Mouse (Mus musculus) hindbrain, embryonic 12.5 days (tissue): Measurements from ENCODE around the gene Prss21. TPM values are rescaled to one million over a fixed set of nuclear protein-coding genes. Genes with fewer than 3 reads are reported as not detected.
"Not testable (repeated sequence)": the region's sequence is repeated elsewhere in the genome, so short reads cannot be mapped to it uniquely, and the experiment has no call there.

Source experiments
- ATAC-seq: fragments of 200-750 bp; cut with Nextera tagmentation; 2 replicates; pipeline ENCODE4 v1.8.0; 2017; ENCODE audit warnings: moderate TSS enrichment; ENCODE audit not compliant: low FRiP score
- H3K27ac ChIP-seq: fragments of 300-500 bp; sonication (generic); 2 replicates; pipeline ENCODE4 v1.5.1; 2016; ENCODE audit warnings: mild to moderate bottlenecking
- H3K27me3 ChIP-seq: fragments of 300-500 bp; sonication (generic); 2 replicates; pipeline ENCODE4 v1.6.1; 2016; ENCODE audit warnings: mild to moderate bottlenecking
- H3K36me3 ChIP-seq: fragments of 300-500 bp; sonication (generic); 2 replicates; pipeline ENCODE4 v1.6.1; 2016; ENCODE audit warnings: mild to moderate bottlenecking
- H3K4me1 ChIP-seq: fragments of 300-500 bp; sonication (generic); 2 replicates; pipeline ENCODE4 v1.6.1; 2016
- H3K4me2 ChIP-seq: fragments of 300-500 bp; sonication (generic); replicated peaks from 2 replicates; pipeline ENCODE4 v1.6.1; 2016; ENCODE audit warnings: mild to moderate bottlenecking
- H3K4me3 ChIP-seq: fragments of 300-500 bp; sonication (generic); 2 replicates; pipeline ENCODE4 v1.5.1; 2016; ENCODE audit warnings: mild to moderate bottlenecking
- H3K9ac ChIP-seq: fragments of 300-500 bp; sonication (generic); 2 replicates; pipeline ENCODE4 v1.6.1; 2016; ENCODE audit warnings: mild to moderate bottlenecking, moderate library complexity
- H3K9me3 ChIP-seq: fragments of 300-500 bp; sonication (generic); replicated peaks from 2 replicates; pipeline ENCODE4 v1.6.1; 2016; ENCODE audit warnings: mild to moderate bottlenecking
- WGBS: fragments of 180-500 bp; shearing (Covaris S2); methylation state at CpG from one replicate; pipeline ENCODE4 v1.1.7; 2016; 5-methylcytosine and 5-hydroxymethylcytosine counted together
- microRNA-seq: library from miRNA; unstranded; fragments of <30 nt; microRNA quantifications from one replicate; pipeline ENCODE4, GENCODE M21; 2017
- polyA plus RNA-seq: library from polyadenylated mRNA; unstranded; fragments of >200 nt; fragmentation: Nextera tagmentation; extraction: Ambion mirVana; gene quantifications from 2 replicates; pipeline ENCODE4 v1.2.1, GENCODE M21; 2016

The Prss21 gene
- polyA plus RNA-seq, 1 experiment from 2014 or later, result not detected

DNA sequence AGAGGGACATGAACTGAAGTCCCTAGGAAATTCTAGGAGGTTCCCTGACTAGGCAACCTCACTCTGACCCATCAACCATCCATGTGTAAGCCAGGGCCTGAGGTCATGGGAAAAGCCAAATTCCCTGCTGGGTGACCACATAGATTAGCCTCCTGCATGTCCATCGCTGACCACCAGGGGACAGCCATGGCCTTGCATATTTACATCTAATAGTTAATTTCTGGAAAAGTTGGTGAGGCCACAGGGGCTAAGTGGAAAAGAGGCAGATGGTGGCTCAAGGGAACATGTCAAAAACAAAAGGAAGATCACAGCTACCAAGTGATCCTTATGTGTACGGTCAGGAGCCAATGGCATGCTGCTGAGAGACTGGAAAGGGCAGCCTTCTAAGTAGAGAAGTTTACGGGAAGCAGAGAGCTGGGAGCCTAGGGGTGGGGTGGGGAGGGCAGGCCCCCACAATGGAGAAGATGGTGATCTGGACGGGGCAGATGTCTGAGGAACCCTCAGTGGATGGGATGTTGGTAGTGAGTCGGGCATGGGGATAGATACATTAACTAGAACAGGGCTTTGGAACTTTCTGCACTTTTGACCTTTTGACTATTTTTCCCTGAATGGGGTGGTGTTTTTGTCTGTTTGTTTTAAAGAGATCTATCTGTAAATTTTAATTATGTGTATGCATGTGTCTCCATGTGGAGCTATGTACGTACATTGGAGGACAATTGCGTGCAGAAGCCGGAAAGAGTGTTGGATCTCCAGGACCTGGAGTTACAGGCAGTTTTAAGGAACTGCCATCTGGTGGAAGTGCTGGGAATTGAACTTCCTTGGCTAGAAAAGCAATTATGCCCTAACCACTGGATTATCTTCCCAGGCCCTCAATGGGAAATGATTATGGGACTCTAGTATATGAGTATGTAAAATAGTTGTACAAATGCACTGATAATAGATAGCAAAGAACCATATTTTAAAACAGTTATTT is 6.3 kb downstream of the Prss21 start:
- H3K36me3 ChIP-seq, result no peaks in the 10 kb centered on the region
- no peaks in the 10 kb centered on the region for H3K27me3 ChIP-seq
- 47% methylated on average over 8 of the region's 8 CpGs for WGBS
- no peaks in the 10 kb centered on the region for H3K4me1 ChIP-seq
- H3K9ac ChIP-seq, result no peak overlapping the region
- ATAC-seq, result no peak
- no peak overlapping the region for H3K4me3 ChIP-seq
- no peak overlapping the region for H3K4me2 ChIP-seq
- H3K27ac ChIP-seq, result no peak overlapping the region
- no peaks in the 10 kb centered on the region for H3K9me3 ChIP-seq

DNA sequence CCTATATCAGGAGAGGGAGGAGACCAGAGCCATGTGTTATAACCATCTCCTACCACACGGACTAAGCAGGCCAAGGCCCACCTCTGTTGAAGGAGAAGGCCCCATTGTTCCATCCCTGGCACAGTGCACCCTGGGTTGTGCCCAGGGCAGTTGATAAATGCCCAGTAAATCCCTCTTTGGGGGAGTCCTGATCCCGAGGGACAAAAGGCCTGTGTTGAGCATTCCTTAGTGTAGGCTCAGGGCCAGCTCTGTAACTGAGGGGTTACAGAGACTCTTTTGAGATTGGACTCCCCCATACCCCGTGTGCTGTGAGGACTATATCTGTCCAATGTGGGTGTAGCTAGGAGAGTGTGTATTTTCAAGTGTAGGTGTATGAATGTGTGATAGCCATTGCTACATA is 8.9 kb downstream of the Prss21 start:
- Histone ChIP-seq H3K9me3 (no peaks in the 10 kb centered on the region), H3K27ac (no peak overlapping the region), H3K4me1 (no peaks in the 10 kb centered on the region), H3K4me2 (no peak overlapping the region), H3K9ac (no peak overlapping the region), H3K36me3 (no peaks in the 10 kb centered on the region), H3K4me3 (no peak overlapping the region), H3K27me3 (no peaks in the 10 kb centered on the region)
- ATAC-seq, result no peak
- WGBS, result 69% methylated on average over 3 of the region's 3 CpGs

DNA sequence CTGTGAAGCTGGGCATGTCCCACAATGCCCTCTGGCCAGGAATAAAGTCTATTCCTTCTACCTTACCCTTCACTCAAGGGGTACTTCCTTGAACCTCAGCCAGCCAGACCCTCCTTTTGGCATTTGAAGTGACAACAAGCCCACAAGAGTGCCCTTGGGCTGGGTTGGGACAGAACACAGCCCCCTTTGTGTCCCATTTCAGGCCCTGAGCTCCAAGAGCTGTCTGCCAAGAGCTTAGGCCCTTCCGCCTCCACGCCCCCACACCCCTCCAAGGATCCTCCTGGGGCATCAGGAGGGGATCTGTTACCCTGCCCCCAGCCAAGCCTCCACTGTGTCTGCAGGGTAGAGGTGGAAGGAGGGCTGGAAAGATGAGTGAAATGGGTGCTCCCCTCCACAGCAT is 9.3 kb downstream of the Prss21 start:
- Histone ChIP-seq H3K36me3 (no peaks in the 10 kb centered on the region), H3K27ac (no peak overlapping the region), H3K4me2 (no peak overlapping the region), H3K4me3 (no peak overlapping the region), H3K27me3 (no peaks in the 10 kb centered on the region), H3K9ac (no peak overlapping the region), H3K4me1 (no peaks in the 10 kb centered on the region), H3K9me3 (no peaks in the 10 kb centered on the region)
- WGBS, result 85% methylated on average over 2 of the region's 2 CpGs
- no peak for ATAC-seq

DNA sequence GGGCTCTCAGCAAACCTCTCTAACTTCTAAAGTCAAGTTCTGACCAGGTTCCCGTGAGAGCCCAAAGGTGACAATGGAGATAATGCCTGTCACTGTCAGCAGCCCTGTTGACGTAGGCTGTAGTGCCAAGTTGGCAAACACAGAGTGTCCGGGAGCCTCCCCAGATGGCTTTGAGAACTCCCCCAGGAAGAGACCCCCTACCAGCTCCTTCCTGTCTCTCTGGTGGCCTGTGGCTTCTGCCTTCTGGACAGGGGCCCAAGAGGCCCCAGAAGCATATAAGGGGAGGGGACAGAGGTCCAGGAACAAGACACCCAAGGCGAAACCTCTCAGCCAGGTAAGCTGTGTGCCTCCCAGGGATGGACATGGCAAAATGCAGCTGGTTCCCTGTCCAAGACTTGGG is 12.7 kb downstream of the Prss21 start, which contains the start of the genes Dcpp1 and Dcpp2:
TSS of gene Dcpp1 (plus strand) at position 301 of the 400 bp plus-strand sequence.
TSS of gene Dcpp2 (plus strand) at position 305 of the 400 bp plus-strand sequence.
- not testable (repeated sequence) for H3K36me3 ChIP-seq, ATAC-seq, H3K9me3 ChIP-seq, H3K4me3 ChIP-seq, H3K9ac ChIP-seq, H3K4me2 ChIP-seq, H3K27me3 ChIP-seq, H3K4me1 ChIP-seq, H3K27ac ChIP-seq
- 82% methylated on average over 4 of the region's 4 CpGs for WGBS

DNA sequence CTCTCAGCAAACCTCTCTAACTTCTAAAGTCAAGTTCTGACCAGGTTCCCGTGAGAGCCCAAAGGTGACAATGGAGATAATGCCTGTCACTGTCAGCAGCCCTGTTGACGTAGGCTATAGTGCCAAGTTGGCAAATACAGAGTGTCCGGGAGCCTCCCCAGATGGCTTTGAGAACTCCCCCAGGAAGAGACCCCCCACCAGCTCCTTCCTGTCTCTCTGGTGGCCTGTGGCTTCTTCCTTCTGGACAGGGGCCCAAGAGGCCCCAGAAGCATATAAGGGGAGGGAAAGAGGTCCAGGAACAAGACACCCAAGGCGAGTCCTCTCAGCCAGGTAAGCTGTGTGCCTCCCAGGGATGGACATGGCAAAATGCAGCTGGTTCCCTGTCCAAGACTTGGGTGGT is 49.3 kb downstream of the Prss21 start, which contains the start of gene Dcpp3:
TSS of gene Dcpp3 (plus strand) at position 301 of the 400 bp plus-strand sequence.
- H3K27ac ChIP-seq, H3K36me3 ChIP-seq, H3K27me3 ChIP-seq, H3K4me3 ChIP-seq, H3K4me2 ChIP-seq, H3K9ac ChIP-seq, H3K9me3 ChIP-seq, H3K4me1 ChIP-seq, ATAC-seq: not testable (repeated sequence)
- WGBS, result 75% methylated on average over 4 of the region's 4 CpGs

Small RNAs within 50 kb of the gene (microRNA-seq; reads per million reads assigned to microRNA genes)
- 0.81 reads per million for gene Mir5125

Other genes with a start within 250 kb of the Prss21 start
- gene Mmp25, start 222.8 kb upstream of the Prss21 start, polyA plus RNA-seq, result 1.9 and 2.3 TPM in 2 replicates
- 0.50 and 0.57 TPM in 2 replicates for gene Bicdl2, start 207.6 kb upstream of the Prss21 start, polyA plus RNA-seq
- 65.5 and 69.0 TPM in 2 replicates for gene Hcfc1r1, start 194.5 kb upstream of the Prss21 start, polyA plus RNA-seq
- 43.8 and 47.5 TPM in 2 replicates for gene Thoc6, start 194.2 kb upstream of the Prss21 start, polyA plus RNA-seq
- 2.8 and 4.2 TPM in 2 replicates for gene Tnfrsf12a, start 190.6 kb upstream of the Prss21 start, polyA plus RNA-seq
- 14.6 and 35.0 TPM in 2 replicates for gene Cldn6, start 188.8 kb upstream of the Prss21 start, polyA plus RNA-seq
- 5.5 and 14.6 TPM in 2 replicates for gene Cldn9, start 184.0 kb upstream of the Prss21 start, polyA plus RNA-seq
- gene 1520401A03Rik, start 145.3 kb upstream of the Prss21 start, polyA plus RNA-seq, result 0.21 and 1.2 TPM in 2 replicates
- 29.1 and 31.2 TPM in 2 replicates for gene Pkmyt1, start 141.7 kb upstream of the Prss21 start, polyA plus RNA-seq
- gene Paqr4, start 127.2 kb upstream of the Prss21 start, polyA plus RNA-seq, result 40.3 and 41.6 TPM in 2 replicates
- gene Kremen2, start 122.2 kb upstream of the Prss21 start, polyA plus RNA-seq, result 2.9 and 5.7 TPM in 2 replicates
- gene Flywch1, start 96.5 kb upstream of the Prss21 start, polyA plus RNA-seq, result 203 and 212 TPM in 2 replicates
- 48.1 and 49.4 TPM in 2 replicates for gene Flywch2, start 82.0 kb upstream of the Prss21 start, polyA plus RNA-seq
- gene Srrm2, start 77.5 kb upstream of the Prss21 start, polyA plus RNA-seq, result 670 and 682 TPM in 2 replicates
- gene Elob, start 38.9 kb upstream of the Prss21 start, polyA plus RNA-seq, result 1,047 and 1,117 TPM in 2 replicates
- 0.26 TPM in 1 of 2 replicates, not detected in the other for gene Prss33, start 32.0 kb upstream of the Prss21 start, polyA plus RNA-seq
- gene Prss32, start 24.2 kb upstream of the Prss21 start, polyA plus RNA-seq, result not detected in 2 replicates
- gene Prss41, start 23.9 kb upstream of the Prss21 start, polyA plus RNA-seq, result 0.72 and 1.3 TPM in 2 replicates
- not detected in 2 replicates for gene Dcpp1, start 12.8 kb downstream of the Prss21 start, polyA plus RNA-seq
- not detected in 2 replicates for gene Dcpp2, start 12.8 kb downstream of the Prss21 start, polyA plus RNA-seq
- not detected in 2 replicates for gene Dcpp3, start 49.4 kb downstream of the Prss21 start, polyA plus RNA-seq
- gene Sbp, start 73.6 kb downstream of the Prss21 start, polyA plus RNA-seq, result not detected in 2 replicates
- not detected in 2 replicates for gene Sbpl, start 87.2 kb downstream of the Prss21 start, polyA plus RNA-seq
- not detected in 2 replicates for gene Prss30, start 112.5 kb downstream of the Prss21 start, polyA plus RNA-seq
- gene Prss22, start 130.0 kb downstream of the Prss21 start, polyA plus RNA-seq, result 0.48 TPM in 1 of 2 replicates, not detected in the other
- 0.31 and 0.34 TPM in 2 replicates for gene Prss27, start 170.1 kb downstream of the Prss21 start, polyA plus RNA-seq
- gene Kctd5, start 205.4 kb downstream of the Prss21 start, polyA plus RNA-seq, result 94.2 and 97.0 TPM in 2 replicates